Mouse (Mus musculus) myocyte (in vitro differentiated cells): ENCODE measurements around the gene Eml6.

Experiments
- E2F4 ChIP-seq: IDR thresholded peaks from one replicate; pipeline ENCODE4 v1.6.1; 2011; ENCODE audit warnings: mild to moderate bottlenecking, control low read depth, moderate library complexity; ENCODE audit not compliant: insufficient read depth
- POLR2A ChIP-seq: IDR thresholded peaks from one replicate; pipeline ENCODE4 v1.6.1; 2011; ENCODE audit warnings: low read depth, mild to moderate bottlenecking, control low read depth, moderate library complexity; ENCODE audit not compliant: insufficient read length
- POLR2AphosphoS2 ChIP-seq: IDR thresholded peaks from one replicate; pipeline ENCODE4 v1.6.1; 2011; ENCODE audit warnings: low read depth, control low read depth; ENCODE audit not compliant: insufficient read length
- REST ChIP-seq: IDR thresholded peaks from one replicate; pipeline ENCODE4 v1.6.1; 2011; ENCODE audit warnings: mild to moderate bottlenecking, control low read depth, moderate library complexity; ENCODE audit not compliant: insufficient read depth, insufficient read length
- TCF12 ChIP-seq: IDR thresholded peaks from one replicate; pipeline ENCODE4 v1.6.1; 2011; ENCODE audit warnings: mild to moderate bottlenecking, control low read depth; ENCODE audit not compliant: poor library complexity, insufficient read depth, severe bottlenecking
- USF1 ChIP-seq: IDR thresholded peaks from one replicate; pipeline ENCODE4 v1.6.1; 2011; ENCODE audit warnings: low read depth, mild to moderate bottlenecking, control low read depth, moderate library complexity

DNA sequence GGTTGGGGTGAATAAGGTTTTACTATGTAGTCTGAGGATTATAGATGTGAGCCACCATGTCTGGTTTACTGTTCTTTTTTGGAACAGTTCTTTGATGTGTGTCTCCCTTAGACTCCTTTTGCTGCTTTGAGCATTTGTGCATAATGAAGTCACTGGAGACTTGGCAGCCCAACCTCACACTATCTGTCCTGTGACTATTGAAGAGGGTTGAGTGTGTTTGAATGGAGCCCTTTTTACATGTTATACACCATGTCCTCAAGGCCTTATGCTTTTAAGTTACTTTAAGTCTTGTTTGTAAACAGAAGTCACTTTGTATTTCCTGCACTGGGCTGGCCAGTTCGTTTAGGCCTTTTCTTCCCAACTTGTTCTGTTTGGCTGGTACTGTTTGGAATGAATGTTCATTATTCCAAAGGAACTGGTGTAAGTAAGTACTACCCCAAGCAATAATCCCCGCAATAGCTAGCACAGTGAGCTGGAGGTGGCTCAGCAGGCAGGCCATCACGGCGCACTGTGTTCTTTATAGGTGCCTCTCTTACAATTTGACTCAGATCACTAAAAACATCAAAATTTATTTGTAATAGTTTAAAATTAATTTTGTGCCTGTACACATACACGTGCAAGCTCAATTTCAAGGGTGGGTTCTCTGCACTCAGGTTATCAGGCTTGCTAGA is 280.9 kb downstream of the Eml6 start:
- TF ChIP-seq POLR2A (no peak), E2F4 (no peak), TCF12 (no peak), USF1 (no peak), REST (no peak), POLR2AphosphoS2 (no peak)
